Mouse (Mus musculus): Measurements from ENCODE around the gene Ddx6.
"Not testable (repeated sequence)": the region's sequence is repeated elsewhere in the genome, so short reads cannot be mapped to it uniquely, and the experiment has no call there.

The Ddx6 gene

GRCm38 (mm10) chr9:44593886-44594285 is 10.8 kb upstream of the Ddx6 start:
- DNase-seq (ENCODE audit: low spot score) = no peak

- DNase-seq (ENCODE audit: low spot score) = no peak
Observed at GRCm38 (mm10) chr9:44594901-44595536, 9.7 kb upstream of the Ddx6 start.

- no peak for DNase-seq (ENCODE audit: low spot score)
Observed at GRCm38 (mm10) chr9:44595537-44595930, 9.2 kb upstream of the Ddx6 start.

- DNase-seq (ENCODE audit: low spot score) = no peak
Observed at GRCm38 (mm10) chr9:44597742-44598141, 7.0 kb upstream of the Ddx6 start.

- peak; percentile 28 for DNase-seq (ENCODE audit: low spot score)
Observed at GRCm38 (mm10) chr9:44598899-44599495, 5.7 kb upstream of the Ddx6 start.

GRCm38 (mm10) chr9:44599616-44600015 is 5.1 kb upstream of the Ddx6 start:
- DNase-seq (ENCODE audit: low spot score) = no peak

GRCm38 (mm10) chr9:44600801-44601200 is 3.9 kb upstream of the Ddx6 start:
- no peak for DNase-seq (ENCODE audit: low spot score)

- DNase-seq (ENCODE audit: low spot score) = no peak
Observed at GRCm38 (mm10) chr9:44602766-44603165, 1.9 kb upstream of the Ddx6 start.

- peak; percentile 23 for DNase-seq (ENCODE audit: low spot score)
Observed at GRCm38 (mm10) chr9:44603454-44604289, 1.0 kb upstream of the Ddx6 start.

GRCm38 (mm10) chr9:44604290-44604778 is 358 bp upstream of the Ddx6 start:
- DNase-seq (ENCODE audit: low spot score) = peak; percentile 83

GRCm38 (mm10) chr9:44605616-44606165 is 999 bp downstream of the Ddx6 start:
- no peak for DNase-seq (ENCODE audit: low spot score)

- DNase-seq (ENCODE audit: low spot score) = no peak
Observed at GRCm38 (mm10) chr9:44606646-44607045, 2.0 kb downstream of the Ddx6 start.

- DNase-seq (ENCODE audit: low spot score) = no peak
Observed at GRCm38 (mm10) chr9:44607306-44607705, 2.6 kb downstream of the Ddx6 start.

GRCm38 (mm10) chr9:44610371-44610770 is 5.7 kb downstream of the Ddx6 start:
- no peak for DNase-seq (ENCODE audit: low spot score)

GRCm38 (mm10) chr9:44613081-44613480 is 8.4 kb downstream of the Ddx6 start:
- DNase-seq (ENCODE audit: low spot score) = not testable (repeated sequence)

GRCm38 (mm10) chr9:44621114-44621513 is 16.4 kb downstream of the Ddx6 start:
- no peak for DNase-seq (ENCODE audit: low spot score)

GRCm38 (mm10) chr9:44624390-44624789 is 19.7 kb downstream of the Ddx6 start:
- no peak for DNase-seq (ENCODE audit: low spot score)

GRCm38 (mm10) chr9:44626268-44626667 is 21.6 kb downstream of the Ddx6 start:
- DNase-seq (ENCODE audit: low spot score) = no peak

- peak; percentile 22 for DNase-seq (ENCODE audit: low spot score)
Observed at GRCm38 (mm10) chr9:44637551-44638169, 33.0 kb downstream of the Ddx6 start.

- peak; percentile 20 for DNase-seq (ENCODE audit: low spot score)
Observed at GRCm38 (mm10) chr9:44638726-44639125, 34.0 kb downstream of the Ddx6 start.

- DNase-seq (ENCODE audit: low spot score) = not testable (repeated sequence)
Observed at GRCm38 (mm10) chr9:44640028-44640427, 35.3 kb downstream of the Ddx6 start.
